Mouse (Mus musculus) embryonic stem cell, embryonic (primary cell): Measurements from ENCODE around the gene Ralgapa2.

ENCODE experiments used
- CTCF ChIA-PET, 4 experiments: fragments of 300-600 bp in 2 of 4; fragments of 350-600 bp in 2 of 4; sonication (Branson Sonifier 250); formaldehyde crosslinking; loops; one replicate each; lab custom pipeline; 2022; ENCODE audit warnings: inconsistent platforms in 2 of 4; lab: Charles Lee
- POLR2A ChIA-PET, 4 experiments: fragments of 300-600 bp in 2 of 4; fragments of 350-600 bp in 2 of 4; sonication (Branson Sonifier 250); formaldehyde crosslinking; loops; one replicate each; lab custom pipeline; 2022; ENCODE audit warnings: antibody characterized with exemption in 4 of 4, inconsistent platforms in 1 of 4; lab: Charles Lee

Ralgapa2 gene

DNA sequence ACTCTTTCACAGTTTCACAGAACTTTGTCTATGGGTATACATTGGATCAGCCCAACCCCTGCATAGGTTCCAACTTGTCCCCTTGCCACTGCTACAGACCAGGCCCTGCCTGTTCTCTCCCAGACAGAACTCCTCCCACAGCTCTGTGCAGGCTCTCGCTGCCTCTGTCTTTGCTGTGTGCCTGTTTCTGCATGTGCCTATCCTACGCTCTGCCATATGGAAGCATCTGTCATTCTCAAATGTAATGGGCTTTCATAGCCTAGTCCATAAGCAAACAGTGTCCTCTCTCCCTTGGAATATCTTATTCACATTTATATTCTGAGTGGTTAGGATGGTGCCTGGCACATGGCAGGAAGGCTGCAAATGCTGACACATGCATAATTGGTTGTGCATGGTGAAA lies 202.7 kb downstream of the Ralgapa2 start:
- POLR2A ChIA-PET = interaction anchor here in 1 of 4 experiments (0.5 kb wide), 1 partner anchor 72 kb away, joined by 4 read pairs; no protein-coding TSS in a partner anchor

DNA sequence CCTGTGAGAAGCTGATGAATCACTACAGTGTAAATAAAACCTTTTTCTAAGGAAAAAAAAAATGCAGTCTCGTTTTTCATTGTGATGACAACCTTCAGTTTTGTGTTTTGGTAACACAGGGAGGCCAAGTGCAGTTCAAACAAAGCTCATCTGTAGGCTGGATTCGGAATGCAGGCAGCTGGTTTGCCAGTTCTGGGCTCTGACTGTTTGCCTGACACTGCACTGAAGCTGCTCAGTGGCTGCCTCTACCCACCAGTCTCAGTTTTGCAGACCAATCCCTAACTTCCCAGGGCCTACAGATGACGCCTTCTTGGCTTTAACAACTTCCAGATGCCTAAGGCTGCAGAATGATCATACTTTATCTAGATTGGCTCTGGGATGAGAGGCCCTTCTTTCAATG lies 205.1 kb downstream of the Ralgapa2 start:
- ChIA-PET CTCF (no interaction called here), POLR2A (no interaction called here)

More for the DNA sequence above, 202.7 kb downstream of the Ralgapa2 start:
- CTCF ChIA-PET = no interaction called here

DNA sequence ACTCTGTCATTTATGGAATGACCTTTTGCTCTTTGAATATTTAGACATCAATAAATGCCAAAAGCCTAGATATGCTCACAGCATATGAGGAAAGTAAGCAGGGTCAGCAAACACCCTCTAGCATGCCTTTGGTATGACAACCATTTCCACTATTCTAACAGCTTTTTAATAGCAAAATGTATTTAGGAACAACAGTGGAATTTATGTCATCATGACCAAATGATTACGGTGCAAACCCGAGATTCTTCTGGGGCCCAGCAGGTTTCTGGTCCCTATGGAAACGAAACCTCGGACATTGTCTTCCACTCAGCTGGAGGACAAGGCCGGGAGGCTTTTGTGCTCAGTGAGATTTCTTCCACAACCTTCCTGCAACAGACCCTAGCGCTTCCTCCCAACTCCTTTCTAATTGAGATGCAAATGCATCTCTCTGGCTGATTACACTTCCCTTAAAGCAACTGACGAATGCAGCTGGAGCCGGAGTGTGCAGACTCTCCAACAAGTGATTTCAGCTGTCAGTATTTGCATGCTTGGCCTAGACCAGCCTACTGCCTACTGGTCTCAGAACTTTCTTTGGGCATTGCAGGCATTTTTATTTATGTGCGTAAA lies 209.9 kb downstream of the Ralgapa2 start:
- POLR2A ChIA-PET = interaction anchor here in 3 of 4 experiments (0.6 to 1.8 kb wide), 10 partner anchors 15 to 490 kb away, joined by 3 to 5 read pairs (median 3); no protein-coding TSS in a partner anchor
- CTCF ChIA-PET = interaction anchor here in 3 of 4 experiments (0.7 to 1.3 kb wide), 3 partner anchors 12 to 87 kb away, joined by 3 to 4 read pairs (median 4); no protein-coding TSS in a partner anchor

DNA sequence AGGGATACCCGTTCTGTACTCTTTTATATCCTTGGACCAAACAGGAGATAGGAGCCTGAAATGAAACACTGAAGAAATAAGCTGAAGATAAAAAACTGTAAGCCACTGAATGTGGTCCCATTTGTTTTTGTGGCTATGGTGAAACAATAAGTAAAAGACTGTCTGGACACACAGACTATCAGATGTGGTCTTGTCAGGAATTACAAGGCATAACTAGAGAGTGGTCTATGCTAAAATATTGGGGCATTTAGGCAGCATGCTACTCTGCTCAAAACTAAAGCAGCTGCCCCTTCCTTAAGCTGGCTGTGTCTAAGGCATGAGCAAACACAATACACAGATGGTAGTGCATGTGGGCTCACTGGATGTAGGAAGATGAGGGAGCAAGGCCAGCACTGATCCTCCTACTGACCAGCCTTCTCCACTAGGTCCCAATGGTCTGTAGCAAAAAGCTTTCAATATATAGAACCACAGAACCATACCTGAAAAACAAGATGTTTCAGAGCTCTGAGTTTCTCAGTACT lies 211.6 kb downstream of the Ralgapa2 start:
- ChIA-PET POLR2A (interaction anchor here in 1 of 4 experiments (0.6 kb wide), 1 partner anchor 263 kb away, joined by 3 read pairs; no protein-coding TSS in a partner anchor), CTCF (no interaction called here)

DNA sequence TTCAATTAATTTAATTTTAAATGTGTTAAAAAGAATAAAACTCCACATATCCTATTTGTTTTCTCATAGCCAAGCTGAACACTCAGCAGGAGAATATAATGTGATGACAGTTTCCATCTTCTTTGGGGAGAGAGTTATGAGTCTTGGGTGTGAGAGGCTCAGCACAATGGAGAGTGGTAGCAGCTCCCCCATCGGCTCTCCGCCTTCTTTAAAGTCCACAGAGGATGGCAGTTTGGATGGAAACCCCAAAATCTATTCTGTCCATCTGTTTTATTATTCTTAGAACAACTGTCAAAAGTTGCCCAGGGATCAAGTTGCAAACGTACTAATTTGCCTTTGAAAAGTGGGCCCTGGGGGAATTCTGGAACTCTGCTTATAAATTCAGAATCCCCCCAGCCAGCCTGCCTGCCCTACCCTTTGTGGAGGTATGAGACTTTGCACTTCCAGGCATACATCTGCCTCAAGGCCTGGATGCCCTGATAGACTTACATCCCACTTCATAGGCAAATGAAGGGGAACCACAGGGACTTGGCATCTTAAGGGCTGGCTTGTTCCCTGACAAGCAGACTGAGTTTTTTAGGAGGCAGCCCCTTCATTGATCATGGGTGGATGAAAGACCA lies 212.2 kb downstream of the Ralgapa2 start:
- POLR2A ChIA-PET = interaction anchor here in 2 of 4 experiments (0.6 to 0.9 kb wide), 4 partner anchors 38 to 1589 kb away, joined by 3 to 4 read pairs (median 3); no protein-coding TSS in a partner anchor
- CTCF ChIA-PET = no interaction called here

DNA sequence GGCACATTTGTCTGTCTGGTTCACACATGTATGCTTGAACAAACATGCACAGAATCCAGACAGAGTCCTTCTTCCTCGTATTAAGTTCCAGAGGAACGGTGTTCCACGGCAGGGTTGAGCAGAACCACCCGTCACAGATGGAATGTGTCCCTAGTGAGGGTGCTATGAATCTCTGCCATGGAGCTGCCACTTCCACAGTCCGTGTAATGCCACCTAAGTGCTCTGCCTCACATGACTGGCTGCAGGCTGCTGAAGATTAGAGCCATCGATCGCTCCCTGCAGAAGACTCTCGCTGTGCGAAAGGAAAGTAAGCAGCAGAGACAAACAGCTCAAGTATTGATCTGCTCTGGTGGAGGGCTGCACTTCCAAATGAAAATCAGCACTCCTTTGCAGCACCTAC lies 218.6 kb downstream of the Ralgapa2 start:
- ChIA-PET CTCF (interaction anchor here in 2 of 4 experiments (0.6 kb wide), 2 partner anchors 25 to 489 kb away, joined by 3 to 4 read pairs; no protein-coding TSS in a partner anchor), POLR2A (no interaction called here)

DNA sequence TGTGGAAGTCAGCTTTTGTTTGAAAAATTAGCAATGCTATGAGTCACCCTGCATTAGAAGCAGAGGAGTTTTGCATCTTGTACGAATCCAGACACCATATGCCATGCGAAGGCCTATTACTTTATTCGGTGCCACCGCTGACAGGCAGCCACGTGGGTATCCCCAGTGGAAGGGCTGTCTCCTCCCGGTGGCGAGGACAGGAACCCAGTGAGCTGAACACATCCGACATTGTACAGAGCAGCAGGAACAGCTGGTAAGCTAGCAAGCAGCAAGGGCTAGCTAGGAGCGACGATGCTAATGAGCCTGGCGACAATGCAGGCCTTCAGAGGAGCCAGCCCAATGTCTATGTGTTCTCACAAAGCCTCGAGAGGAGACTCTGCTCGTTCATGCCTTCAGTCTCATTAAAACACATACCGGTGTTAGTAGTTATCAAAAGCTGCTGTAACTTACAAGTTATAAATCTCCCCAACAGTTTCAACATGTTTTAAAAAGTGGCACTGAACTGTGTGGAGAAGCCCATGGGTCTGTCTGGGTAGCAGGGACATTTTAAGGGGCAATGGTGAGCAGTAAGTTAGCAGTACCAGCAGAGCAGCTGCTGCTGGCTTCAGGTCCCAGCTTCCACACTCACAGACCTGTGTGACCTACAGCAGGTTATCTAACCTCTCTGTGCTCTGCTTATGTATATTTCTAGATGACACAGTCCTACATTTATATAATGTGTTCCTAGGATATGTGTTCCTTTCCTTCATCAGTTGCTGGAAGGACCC lies 221.1 kb downstream of the Ralgapa2 start:
- ChIA-PET POLR2A (interaction anchor here in 1 of 4 experiments (0.6 kb wide), 1 partner anchor 617 kb away, joined by 3 read pairs; no protein-coding TSS in a partner anchor), CTCF (interaction anchor here in 2 of 4 experiments (1.0 to 1.1 kb wide), 2 partner anchors 10 to 12 kb away, joined by 3 to 4 read pairs; no protein-coding TSS in a partner anchor)

DNA sequence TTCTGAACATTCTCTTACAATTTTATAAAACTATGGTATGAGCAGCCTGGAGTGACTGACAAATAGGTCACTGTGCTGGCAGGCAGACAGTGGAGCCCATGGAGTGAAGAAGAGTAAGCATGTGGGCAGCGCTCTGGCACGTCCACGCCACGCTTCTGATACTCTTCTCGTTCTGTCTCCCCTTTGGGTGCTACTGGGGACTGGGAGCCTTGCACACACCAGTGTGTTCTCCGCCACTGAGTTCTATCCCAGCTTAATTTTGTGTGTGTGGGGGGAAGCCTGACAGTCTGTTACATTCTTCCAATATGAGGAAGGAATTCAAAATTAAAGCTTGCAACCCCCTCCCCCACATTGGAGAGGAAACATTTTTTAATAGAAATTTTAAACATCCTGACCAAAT lies 221.8 kb downstream of the Ralgapa2 start:
- POLR2A ChIA-PET = interaction anchor here in 1 of 4 experiments (0.6 kb wide), 1 partner anchor 618 kb away, joined by 3 read pairs; no protein-coding TSS in a partner anchor
- CTCF ChIA-PET = interaction anchor here in 1 of 4 experiments (1.0 kb wide), 1 partner anchor 12 kb away, joined by 4 read pairs; no protein-coding TSS in a partner anchor

DNA sequence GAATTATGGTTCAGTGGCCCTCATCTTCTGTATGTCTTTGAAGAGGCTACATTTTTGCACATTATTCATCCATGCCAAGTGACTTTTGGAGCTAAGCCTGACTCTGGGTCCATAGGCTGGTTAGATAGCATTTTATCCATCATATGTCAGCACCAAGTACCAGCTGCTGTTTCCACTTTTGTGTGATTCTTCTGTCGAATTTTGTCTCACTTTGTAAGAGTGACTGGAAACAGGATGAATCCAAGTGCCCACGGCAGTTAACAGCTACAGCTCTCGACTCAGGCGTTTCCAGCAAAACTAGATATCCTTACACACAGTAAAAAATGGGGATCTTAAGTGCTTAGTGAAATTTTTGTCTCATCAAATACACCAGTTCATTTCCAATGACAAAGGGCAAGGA lies 222.8 kb downstream of the Ralgapa2 start:
- CTCF ChIA-PET = no interaction called here

DNA sequence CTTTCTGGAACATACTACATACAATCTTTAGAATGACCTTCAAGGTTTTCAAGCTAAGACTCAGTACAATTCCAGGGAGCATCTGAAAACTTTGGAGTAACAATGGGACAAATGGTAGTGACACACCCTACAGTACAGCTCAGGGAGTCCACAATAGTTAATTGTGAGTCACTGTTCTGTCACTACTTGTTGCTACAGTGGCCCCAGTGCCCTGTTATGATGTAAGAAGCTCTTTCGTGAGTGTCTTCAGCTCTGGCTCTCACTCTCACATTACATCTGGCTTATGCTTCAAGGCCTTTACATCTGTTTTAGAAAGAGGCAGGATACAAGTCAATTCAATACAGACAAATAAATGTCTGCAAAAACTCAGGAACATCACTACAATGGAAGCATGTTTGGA lies 223.8 kb downstream of the Ralgapa2 start:
- POLR2A ChIA-PET = interaction anchor here in 2 of 4 experiments (1.2 to 1.5 kb wide), 3 partner anchors 10 to 15 kb away, joined by 3 to 8 read pairs (median 5); no protein-coding TSS in a partner anchor
- CTCF ChIA-PET = interaction anchor here in 1 of 4 experiments (0.8 kb wide), 1 partner anchor 126 kb away, joined by 3 read pairs; no protein-coding TSS in a partner anchor

More for the DNA sequence above, 222.8 kb downstream of the Ralgapa2 start:
- POLR2A ChIA-PET = no interaction called here

DNA sequence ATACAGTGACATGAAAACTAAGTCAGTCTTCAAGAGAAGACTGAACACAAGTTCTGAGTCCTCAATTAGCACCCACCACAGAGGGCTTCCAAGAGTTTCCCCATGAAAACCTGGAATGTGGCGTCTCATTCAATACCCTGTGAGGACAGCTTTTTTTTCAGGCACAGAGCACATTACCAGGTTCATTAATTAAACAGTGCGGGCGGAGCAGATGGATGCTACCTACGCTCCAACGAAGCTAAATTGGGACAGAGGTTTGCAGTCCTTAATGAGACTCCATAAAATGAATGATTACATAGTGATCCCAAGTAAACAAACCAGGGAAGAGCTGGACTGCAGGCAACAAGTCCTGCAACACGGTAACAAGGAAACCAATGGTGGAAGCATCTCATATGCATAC lies 224.6 kb downstream of the Ralgapa2 start:
- ChIA-PET CTCF (interaction anchor here in 2 of 4 experiments (0.6 to 0.8 kb wide), 2 partner anchors 15 to 127 kb away, joined by 3 to 4 read pairs; no protein-coding TSS in a partner anchor), POLR2A (interaction anchor here in 2 of 4 experiments (0.6 to 1.5 kb wide), 6 partner anchors 9 to 62 kb away, joined by 3 to 8 read pairs (median 3); no protein-coding TSS in a partner anchor)

DNA sequence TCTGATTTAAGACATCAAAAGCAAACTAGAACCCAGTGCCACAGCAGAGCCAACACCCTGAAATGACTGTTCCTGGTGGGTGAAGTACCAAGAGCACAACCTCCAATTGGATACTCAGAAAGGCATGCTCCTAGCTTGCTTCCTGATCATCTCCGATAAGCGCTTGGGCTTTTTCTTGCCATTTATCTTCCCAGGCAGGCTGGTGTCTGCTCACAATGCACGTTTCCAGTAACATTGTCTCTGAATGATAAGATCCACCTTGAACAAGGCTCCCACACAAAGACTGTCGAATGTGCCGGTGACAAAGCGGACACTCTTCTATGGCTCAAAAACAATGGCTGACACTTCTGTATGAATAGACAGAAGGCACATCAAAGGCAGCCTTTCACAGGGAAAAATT lies 230.8 kb downstream of the Ralgapa2 start:
- POLR2A ChIA-PET = interaction anchor here in 1 of 4 experiments (1.0 kb wide), 1 partner anchor 21 kb away, joined by 3 read pairs; no protein-coding TSS in a partner anchor

DNA sequence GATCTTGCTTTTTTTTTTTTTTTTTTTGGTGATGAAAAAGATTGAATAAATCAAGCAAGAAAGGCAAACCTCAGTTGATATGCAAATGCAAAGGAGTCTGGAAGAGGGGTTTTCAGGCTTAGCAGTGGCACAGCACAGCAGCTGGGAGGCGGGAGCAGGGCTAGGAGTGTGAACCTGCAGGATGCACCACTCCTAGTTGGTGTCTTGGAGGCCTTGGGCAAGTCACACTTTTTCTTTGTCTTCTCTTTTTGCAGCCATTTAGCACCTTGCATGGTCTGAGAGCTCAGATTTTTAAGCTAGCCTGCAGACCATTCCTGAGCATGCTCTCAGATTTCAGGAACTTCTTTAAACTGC lies 231.2 kb downstream of the Ralgapa2 start:
- POLR2A ChIA-PET = interaction anchor here in 2 of 4 experiments (0.6 to 0.7 kb wide), 2 partner anchors 209 to 239 kb away, joined by 3 read pairs; no protein-coding TSS in a partner anchor
- CTCF ChIA-PET = interaction anchor here in 1 of 4 experiments (0.5 to 1.3 kb wide), 2 partner anchors 10 to 68 kb away, joined by 3 to 7 read pairs; no protein-coding TSS in a partner anchor

More for the DNA sequence above, 230.8 kb downstream of the Ralgapa2 start:
- CTCF ChIA-PET = interaction anchor here in 1 of 4 experiments (1.3 kb wide), 1 partner anchor 10 kb away, joined by 3 read pairs; no protein-coding TSS in a partner anchor

DNA sequence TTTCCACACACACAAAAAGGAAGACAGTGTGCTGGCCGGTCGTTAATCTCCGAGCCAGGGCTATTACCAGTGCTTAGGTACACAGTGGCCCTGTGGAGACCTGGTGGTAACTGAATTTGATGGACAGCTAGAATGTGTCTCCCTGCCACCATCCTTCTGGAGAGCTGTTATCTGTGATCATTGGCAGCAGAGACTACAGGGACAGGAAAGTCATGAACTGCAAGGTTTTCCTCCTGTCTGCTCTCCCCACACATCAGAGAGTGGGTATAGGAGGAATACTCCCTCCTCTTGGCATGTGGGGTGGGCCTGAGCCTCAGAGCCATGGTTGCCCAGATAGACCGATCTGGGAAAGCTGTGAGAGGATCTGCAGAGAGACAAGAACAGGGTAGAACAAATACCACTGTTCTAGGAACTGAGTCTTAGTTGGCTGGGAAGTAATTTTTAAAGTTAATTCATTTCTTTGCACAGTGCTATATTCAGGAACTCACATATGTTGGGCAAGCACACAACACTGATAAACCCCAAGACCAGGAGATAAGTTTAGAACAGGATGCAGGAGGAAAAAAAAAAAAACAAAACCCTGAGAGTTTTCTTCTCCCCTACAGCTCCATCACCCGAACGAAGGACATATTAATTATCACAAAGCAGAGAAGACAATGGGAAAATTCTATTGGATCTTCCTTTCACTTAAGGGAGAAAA lies 231.8 kb downstream of the Ralgapa2 start:
- CTCF ChIA-PET = interaction anchor here in 1 of 4 experiments (0.5 to 1.3 kb wide), 2 partner anchors 11 to 68 kb away, joined by 3 to 7 read pairs; no protein-coding TSS in a partner anchor
- POLR2A ChIA-PET = interaction anchor here in 2 of 4 experiments (0.6 to 0.7 kb wide), 2 partner anchors 210 to 239 kb away, joined by 3 read pairs; no protein-coding TSS in a partner anchor

DNA sequence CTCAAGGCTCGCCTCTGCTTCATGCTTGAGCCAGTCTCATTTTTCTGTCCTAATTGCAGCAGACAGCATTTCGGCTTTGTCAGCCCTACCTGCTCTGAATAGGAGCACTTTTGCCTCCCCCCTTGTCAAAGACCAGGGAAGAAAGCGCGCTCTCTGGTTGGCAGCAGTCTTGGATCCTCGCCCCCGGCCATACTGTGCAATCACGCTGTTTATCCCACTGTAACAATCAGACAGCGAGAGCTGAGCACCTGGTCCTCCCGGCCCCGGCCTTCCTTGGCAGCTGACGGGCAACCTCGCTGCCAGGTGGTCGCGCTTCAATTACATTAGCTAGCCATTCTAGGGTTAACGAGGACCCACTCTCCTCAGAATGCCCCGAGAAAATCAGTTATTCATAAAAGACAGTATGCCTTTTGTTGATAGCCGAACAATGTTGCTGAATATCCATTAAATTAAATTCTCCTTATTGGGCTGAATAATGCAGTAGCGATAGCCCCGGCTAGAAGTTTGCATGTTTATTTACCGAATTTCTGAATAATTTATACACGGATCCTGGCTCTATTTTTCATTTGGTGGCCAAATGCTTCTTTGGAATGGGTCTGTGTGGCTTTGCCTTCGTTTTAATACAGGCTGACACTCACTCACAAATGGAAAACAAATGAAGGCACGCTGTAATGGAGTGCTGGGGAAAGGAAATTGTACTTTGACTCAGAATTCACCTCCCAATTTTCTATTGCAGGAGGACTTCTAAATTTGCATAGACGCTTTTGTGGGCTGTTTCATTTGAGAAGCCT lies 232.5 kb downstream of the Ralgapa2 start:
- CTCF ChIA-PET = no interaction called here
- POLR2A ChIA-PET = interaction anchor here in 1 of 4 experiments (0.7 kb wide), 1 partner anchor 102 kb away, joined by 3 read pairs; no protein-coding TSS in a partner anchor

DNA sequence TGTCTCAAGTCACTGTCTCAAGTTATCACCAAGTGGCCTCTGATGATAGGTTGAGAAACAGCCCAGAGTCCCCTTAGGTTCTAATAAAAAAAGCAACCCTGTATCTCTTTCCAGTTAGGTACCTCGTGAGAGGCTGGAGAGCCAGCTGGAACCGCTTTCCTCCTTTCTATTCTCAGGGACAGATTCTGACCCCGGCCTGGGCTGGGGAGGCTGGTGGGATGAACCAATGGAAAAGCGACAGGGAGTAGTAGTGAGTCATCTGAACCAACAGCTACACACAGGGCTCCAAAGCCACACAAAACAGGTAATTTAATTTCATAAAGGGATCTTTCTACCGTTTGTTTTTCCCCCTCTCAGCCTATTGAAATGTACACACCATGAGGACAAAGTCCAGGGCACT lies 233.8 kb downstream of the Ralgapa2 start:
- CTCF ChIA-PET = interaction anchor here in 1 of 4 experiments (0.5 kb wide), 1 partner anchor 972 kb away, joined by 4 read pairs; no protein-coding TSS in a partner anchor
- POLR2A ChIA-PET = interaction anchor here in 1 of 4 experiments (1.0 to 1.1 kb wide), 2 partner anchors 10 to 25 kb away, joined by 5 to 8 read pairs; no protein-coding TSS in a partner anchor
